Mouse (Mus musculus) embryonic facial prominence, embryonic 15.5 days (tissue): ENCODE measurements around the gene Slc22a17. TPM values are rescaled to one million over a fixed set of nuclear protein-coding genes. Genes with fewer than 3 reads are reported as not detected.
A peak's percentile ranks its signal among the peaks of the same experiment; 100 is the strongest.
"Not testable (repeated sequence)": the region's sequence is repeated elsewhere in the genome, so short reads cannot be mapped to it uniquely, and the experiment has no call there.

Source experiments
- ATAC-seq: fragments of 200-750 bp; cut with Nextera tagmentation; 2 replicates; pipeline ENCODE4 v1.8.0; 2017; ENCODE audit warnings: low read depth, moderate TSS enrichment; ENCODE audit not compliant: insufficient number of reproducible peaks, low FRiP score, low TSS enrichment
- H3K27ac ChIP-seq: fragments of 300-500 bp; sonication (generic); replicated peaks from 2 replicates; pipeline ENCODE4 v1.5.1; 2015; ENCODE audit warnings: mild to moderate bottlenecking, inconsistent platforms
- H3K27me3 ChIP-seq: fragments of 300-500 bp; sonication (generic); 2 replicates; pipeline ENCODE4 v1.6.1; 2015; ENCODE audit warnings: inconsistent platforms
- H3K36me3 ChIP-seq: fragments of 300-500 bp; sonication (generic); 2 replicates; pipeline ENCODE4 v1.6.1; 2015; ENCODE audit warnings: mild to moderate bottlenecking, inconsistent platforms
- H3K4me1 ChIP-seq: fragments of 300-500 bp; sonication (generic); 2 replicates; pipeline ENCODE4 v1.6.1; 2015; ENCODE audit warnings: inconsistent platforms
- H3K4me2 ChIP-seq: fragments of 300-500 bp; sonication (generic); replicated peaks from 2 replicates; pipeline ENCODE4 v1.6.1; 2015; ENCODE audit warnings: mild to moderate bottlenecking, inconsistent platforms
- H3K4me3 ChIP-seq: fragments of 300-500 bp; sonication (generic); replicated peaks from 2 replicates; pipeline ENCODE4 v1.5.1; 2015; ENCODE audit warnings: mild to moderate bottlenecking, inconsistent platforms
- H3K9ac ChIP-seq: fragments of 300-500 bp; sonication (generic); 2 replicates; pipeline ENCODE4 v1.6.1; 2015; ENCODE audit warnings: inconsistent platforms
- H3K9me3 ChIP-seq: fragments of 300-500 bp; sonication (generic); replicated peaks from 2 replicates; pipeline ENCODE4 v1.6.1; 2016; ENCODE audit warnings: inconsistent platforms
- WGBS: fragments of 180-500 bp; shearing (Covaris S2); methylation state at CpG from one replicate; pipeline ENCODE4 v1.1.7; 2015; 5-methylcytosine and 5-hydroxymethylcytosine counted together
- polyA plus RNA-seq: library from polyadenylated mRNA; unstranded; fragments of >200 nt; fragmentation: Nextera tagmentation; extraction: Ambion mirVana; gene quantifications from 2 replicates; pipeline ENCODE4 v1.2.1, GENCODE M21; 2015

Slc22a17 gene
- polyA plus RNA-seq, 1 experiment from 2014 or later: 93.6 TPM

- H3K27me3 ChIP-seq: no peaks in the 10 kb centered on the region
- WGBS: 63% methylated on average over 12 of the region's 12 CpGs
- no peaks in the 10 kb centered on the region for H3K4me1 ChIP-seq
- ATAC-seq: no peak
- no peaks in the 10 kb centered on the region for H3K9me3 ChIP-seq
- H3K27ac ChIP-seq: no peak overlapping the region
- H3K4me3 ChIP-seq: no peak overlapping the region
- H3K9ac ChIP-seq: no peak overlapping the region
- H3K36me3 ChIP-seq: no peaks in the 10 kb centered on the region
- H3K4me2 ChIP-seq: no peak overlapping the region
Observed at GRCm38 (mm10) chr14:54950493-54950892, 37.6 kb upstream of the Slc22a17 start.

GRCm38 (mm10) chr14:54948781-54949180, 35.8 kb upstream of the Slc22a17 start:
- no peak overlapping the region for H3K4me2 ChIP-seq
- ATAC-seq: no peak
- H3K36me3 ChIP-seq: no peaks in the 10 kb centered on the region
- WGBS: 81% methylated on average over 9 of the region's 9 CpGs
- no peaks in the 10 kb centered on the region for H3K27me3 ChIP-seq
- no peaks in the 10 kb centered on the region for H3K9me3 ChIP-seq
- H3K4me3 ChIP-seq: no peak overlapping the region
- H3K27ac ChIP-seq: no peak overlapping the region
- no peaks in the 10 kb centered on the region for H3K4me1 ChIP-seq
- no peak overlapping the region for H3K9ac ChIP-seq

GRCm38 (mm10) chr14:54947008-54947407, 34.1 kb upstream of the Slc22a17 start:
- ATAC-seq, H3K27me3 ChIP-seq, H3K9ac ChIP-seq, H3K4me1 ChIP-seq, H3K4me3 ChIP-seq, H3K36me3 ChIP-seq, H3K27ac ChIP-seq, H3K4me2 ChIP-seq, H3K9me3 ChIP-seq: not testable (repeated sequence)
- 80% methylated on average over 7 of the region's 11 CpGs for WGBS

GRCm38 (mm10) chr14:54945975-54946704, 33.2 kb upstream of the Slc22a17 start:
- Histone ChIP-seq H3K27me3 (no peaks in the 10 kb centered on the region), H3K9ac (no peak overlapping the region), H3K9me3 (no peaks in the 10 kb centered on the region), H3K4me1 (0 out of 2 replicates have a peak, but pooled peaks cover 3% of the 10 kb centered on the region), H3K36me3 (no peaks in the 10 kb centered on the region), H3K27ac (no peak overlapping the region), H3K4me3 (no peak overlapping the region), H3K4me2 (no peak overlapping the region)
- WGBS: 79% methylated on average over 19 of the region's 19 CpGs
- peak; percentile 6; the same call in 1 of the 2 replicates for ATAC-seq

GRCm38 (mm10) chr14:54944939-54945338, 32.0 kb upstream of the Slc22a17 start:
- 0 out of 2 replicates have a peak, but pooled peaks cover 3% of the 10 kb centered on the region for H3K4me1 ChIP-seq
- H3K4me3 ChIP-seq: no peak overlapping the region
- H3K27ac ChIP-seq: no peak overlapping the region
- no peak overlapping the region for H3K9ac ChIP-seq
- 79% methylated on average over 2 of the region's 2 CpGs for WGBS
- H3K9me3 ChIP-seq: no peaks in the 10 kb centered on the region
- ATAC-seq: no peak
- no peaks in the 10 kb centered on the region for H3K36me3 ChIP-seq
- no peaks in the 10 kb centered on the region for H3K27me3 ChIP-seq
- H3K4me2 ChIP-seq: no peak overlapping the region

GRCm38 (mm10) chr14:54943971-54944370, 31.0 kb upstream of the Slc22a17 start:
- 95% methylated on average over 7 of the region's 7 CpGs for WGBS
- no peaks in the 10 kb centered on the region for H3K9me3 ChIP-seq
- no peaks in the 10 kb centered on the region for H3K36me3 ChIP-seq
- no peak overlapping the region for H3K4me2 ChIP-seq
- H3K4me1 ChIP-seq: 0 out of 2 replicates have a peak, but pooled peaks cover 3% of the 10 kb centered on the region
- H3K9ac ChIP-seq: no peak overlapping the region
- H3K4me3 ChIP-seq: no peak overlapping the region
- ATAC-seq: no peak
- H3K27me3 ChIP-seq: no peaks in the 10 kb centered on the region
- H3K27ac ChIP-seq: no peak overlapping the region

GRCm38 (mm10) chr14:54942479-54942878, 29.5 kb upstream of the Slc22a17 start:
- Histone ChIP-seq H3K9ac (no peak overlapping the region), H3K9me3 (no peaks in the 10 kb centered on the region), H3K27ac (no peak overlapping the region), H3K36me3 (no peaks in the 10 kb centered on the region), H3K4me3 (no peak overlapping the region), H3K27me3 (no peaks in the 10 kb centered on the region), H3K4me2 (no peak overlapping the region), H3K4me1 (0 out of 2 replicates have a peak, but pooled peaks cover 3% of the 10 kb centered on the region)
- 88% methylated on average over 8 of the region's 8 CpGs for WGBS
- ATAC-seq: no peak

GRCm38 (mm10) chr14:54941024-54941978, 28.4 kb upstream of the Slc22a17 start:
- no peak for ATAC-seq
- Histone ChIP-seq H3K27ac (no peak overlapping the region), H3K27me3 (no peaks in the 10 kb centered on the region), H3K36me3 (no peaks in the 10 kb centered on the region), H3K9me3 (no peaks in the 10 kb centered on the region), H3K4me2 (no peak overlapping the region), H3K4me1 (peaks cover 8% of the 10 kb centered on the region; the same call in 1 of the 2 replicates), H3K4me3 (no peak overlapping the region), H3K9ac (no peak overlapping the region)
- 48% methylated on average over 13 of the region's 13 CpGs for WGBS

GRCm38 (mm10) chr14:54940176-54940530, 27.2 kb upstream of the Slc22a17 start:
- peaks cover 13% of the 10 kb centered on the region; the same call in 1 of the 2 replicates for H3K4me1 ChIP-seq
- H3K27ac ChIP-seq: no peak overlapping the region

GRCm38 (mm10) chr14:54939434-54940175, 26.7 kb upstream of the Slc22a17 start:
- Histone ChIP-seq H3K27ac (no peak overlapping the region), H3K27me3 (0 out of 2 replicates have a peak, but pooled peaks cover 3% of the 10 kb centered on the region), H3K4me2 (no peak overlapping the region), H3K36me3 (no peaks in the 10 kb centered on the region), H3K9ac (no peak overlapping the region), H3K4me3 (no peak overlapping the region), H3K4me1 (peaks cover 13% of the 10 kb centered on the region; the same call in 1 of the 2 replicates), H3K9me3 (no peaks in the 10 kb centered on the region)
- ATAC-seq: no peak
- 51% methylated on average over 12 of the region's 12 CpGs for WGBS

More at GRCm38 (mm10) chr14:54940176-54940530, 27.2 kb upstream of the Slc22a17 start:
- Histone ChIP-seq H3K27me3 (0 out of 2 replicates have a peak, but pooled peaks cover under 1% of the 10 kb centered on the region), H3K9me3 (no peaks in the 10 kb centered on the region), H3K4me2 (no peak overlapping the region), H3K9ac (no peak overlapping the region), H3K4me3 (no peak overlapping the region), H3K36me3 (no peaks in the 10 kb centered on the region)
- WGBS: 74% methylated on average over 3 of the region's 3 CpGs
- ATAC-seq: no peak
